Mouse (Mus musculus): ENCODE data around the gene Atf6.

The Atf6 gene

DNA sequence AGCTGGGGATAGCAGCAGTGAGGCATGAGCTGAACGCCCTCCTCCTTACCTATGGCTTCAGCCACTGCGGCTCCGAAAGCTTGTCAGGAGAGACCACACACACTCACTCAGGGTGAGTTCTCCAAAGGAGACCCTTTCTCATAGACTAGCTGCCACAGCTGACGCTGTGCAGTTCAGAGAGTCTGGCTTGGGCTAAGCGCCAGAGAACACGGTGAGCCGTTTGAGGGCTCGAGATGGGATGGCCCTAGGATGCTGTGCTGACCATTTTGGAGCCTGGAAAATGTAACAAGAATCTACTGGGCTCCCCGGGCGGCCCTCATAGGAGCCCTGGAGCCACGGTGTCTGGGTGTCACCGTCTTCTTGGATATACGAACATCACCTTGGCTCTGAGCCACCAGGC lies 208.3 kb downstream of the Atf6 start:
- no peak for DNase-seq (ENCODE audit: low read depth, low spot score)

DNA sequence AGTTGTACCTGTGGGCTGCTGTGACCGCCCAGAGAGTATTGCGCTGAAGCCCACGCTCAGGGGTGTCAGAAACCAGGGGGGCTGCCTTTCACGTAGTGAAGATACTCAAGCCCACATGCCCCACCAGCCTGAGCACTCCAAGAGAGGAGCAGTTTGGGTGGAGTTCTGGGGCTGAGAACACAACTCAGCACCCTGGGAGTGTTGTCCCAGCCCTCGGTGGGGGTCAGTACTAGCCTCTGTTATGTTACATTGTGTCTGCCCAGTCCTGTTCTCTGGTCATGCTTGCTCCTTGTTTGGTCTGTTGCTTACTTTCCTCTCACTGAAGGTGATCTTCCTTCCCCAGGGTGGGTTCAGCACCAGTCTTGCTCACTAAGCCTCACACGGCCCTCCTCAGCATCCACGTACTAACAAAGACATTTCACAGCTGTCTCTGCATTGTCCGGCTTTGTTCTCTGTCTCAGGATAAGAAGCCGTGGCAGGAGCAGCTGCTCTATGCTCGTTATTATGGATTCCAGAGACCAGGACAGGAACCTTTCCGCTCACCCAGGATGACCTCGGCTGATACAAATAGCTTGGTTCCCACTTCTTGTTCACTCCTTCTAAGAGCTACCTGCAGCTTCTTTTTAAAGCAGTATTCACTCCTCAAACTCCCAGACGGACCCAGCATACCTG lies 209.8 kb downstream of the Atf6 start:
- no peak for DNase-seq (ENCODE audit: low read depth, low spot score)

DNA sequence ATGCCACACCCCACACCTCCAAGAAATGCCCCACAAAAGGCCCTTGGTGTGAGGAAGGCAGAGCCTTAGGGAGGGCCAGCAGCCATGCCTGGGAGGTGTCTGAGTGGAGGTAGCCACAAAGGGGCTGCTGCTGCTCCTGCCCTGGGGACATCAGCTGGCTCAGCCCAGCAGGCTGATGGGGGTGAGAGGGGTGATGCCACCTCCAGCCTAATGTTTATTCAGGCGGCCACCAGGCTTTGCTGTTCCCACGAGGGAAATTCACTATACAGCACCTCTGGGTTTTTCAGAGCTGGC lies 210.4 kb downstream of the Atf6 start:
- no peak for DNase-seq (ENCODE audit: low read depth, low spot score)

DNA sequence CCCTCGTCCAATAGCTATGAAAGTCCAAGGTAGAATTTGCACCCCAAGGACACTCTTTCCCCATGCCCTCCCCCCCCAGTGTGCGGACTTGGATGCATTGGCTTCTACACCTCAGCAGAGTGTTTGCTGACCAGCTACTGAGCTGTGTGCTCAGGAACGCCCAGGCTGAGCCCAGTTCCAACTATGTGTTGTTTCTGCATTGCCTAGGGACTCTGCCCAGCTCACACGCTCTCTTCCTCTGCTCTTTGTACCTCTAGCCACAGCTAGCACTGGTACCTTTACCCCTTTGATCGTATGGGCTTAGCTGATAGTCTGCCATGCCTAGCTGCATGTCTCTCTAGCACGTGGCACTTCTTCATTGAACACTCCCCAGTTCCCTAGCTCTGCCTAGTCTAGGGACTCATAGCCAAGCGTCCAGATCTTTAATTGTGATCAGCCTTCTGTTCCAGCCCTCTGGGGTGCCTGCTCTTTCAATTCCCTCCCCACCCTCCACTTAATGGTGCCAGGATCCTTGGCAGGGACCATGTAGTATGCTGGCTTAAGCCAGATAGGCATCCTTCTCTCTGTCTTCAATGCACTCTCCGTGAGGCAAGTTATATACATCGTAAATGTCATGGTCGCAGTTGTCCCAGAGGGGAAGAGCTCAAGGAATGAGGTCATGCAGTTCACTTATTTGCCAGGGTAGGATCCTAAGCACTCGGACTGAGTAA lies 210.9 kb downstream of the Atf6 start:
- DNase-seq (ENCODE audit: low read depth, low spot score): no peak

DNA sequence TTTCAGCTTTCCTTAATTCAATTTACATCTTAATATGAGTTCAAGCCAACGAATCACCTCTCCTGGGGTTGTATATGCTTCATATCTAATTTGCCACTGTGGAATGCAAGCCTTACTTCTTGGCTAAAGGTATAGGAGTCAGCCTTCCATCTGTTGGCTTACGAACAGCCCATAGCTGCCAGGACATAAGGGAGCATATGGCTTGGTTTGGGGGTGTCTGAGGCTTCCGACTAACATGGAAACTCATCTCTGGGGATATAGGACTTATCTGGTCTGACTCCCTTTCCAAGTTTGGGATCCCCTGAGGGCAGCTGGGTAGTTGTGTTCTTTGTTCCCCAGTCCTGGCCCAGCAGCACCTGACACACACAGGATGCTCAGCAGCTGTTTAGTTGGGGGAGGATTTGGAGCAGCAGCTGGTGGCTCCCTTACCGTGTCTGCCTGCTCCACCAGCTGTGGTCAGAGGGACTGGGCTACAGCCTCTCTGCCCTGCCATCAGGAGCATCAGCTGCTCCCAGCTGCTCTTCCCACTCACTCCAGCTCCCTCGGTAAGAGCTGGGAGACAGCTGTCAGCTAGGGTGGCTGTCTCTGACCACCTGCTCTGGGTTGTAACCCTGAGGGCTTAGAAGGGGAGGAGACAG lies 212.2 kb downstream of the Atf6 start:
- DNase-seq (ENCODE audit: low read depth, low spot score): no peak

Data from brain, embryonic 18.5 days (tissue).